Mouse (Mus musculus): ENCODE results near the gene Stx1a.

DNA sequence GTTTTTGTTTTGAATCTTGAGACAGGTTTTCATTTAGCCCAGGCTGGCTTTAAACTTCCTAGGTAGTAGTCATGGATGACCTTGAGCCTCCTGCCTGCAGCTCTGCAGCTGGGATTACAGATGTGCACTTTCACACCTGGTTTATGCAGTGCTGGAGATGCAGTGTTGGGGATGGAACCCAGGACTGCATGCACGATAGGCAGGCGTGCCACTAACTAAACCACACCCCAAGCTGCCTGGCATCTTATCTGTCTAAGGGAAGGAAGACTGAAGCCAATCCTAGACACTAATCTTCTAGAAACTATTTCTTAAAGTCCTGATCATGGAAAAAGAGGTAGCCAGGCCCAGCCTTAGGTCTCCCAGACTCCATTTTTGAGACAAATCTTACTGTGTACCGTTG lies 47.2 kb downstream of the Stx1a start:
- no peak for TF ChIP-seq CTCF (IDR thresholded peaks at IDR 0.05)
- TF ChIP-seq EP300 (IDR thresholded peaks at IDR 0.05) = no peak
